Mouse (Mus musculus) heart, adult 2 months (tissue): ENCODE measurements at regions not wholly inside any gene's neighbourhood (a gene's known extent, or its start where the extent isn't known, plus 50 kb on each side); places are given as distances from the start of the nearest gene placed in this dataset.

Experiments used
- DNase-seq, 2 experiments: peaks; one replicate each; pipeline ENCODE4 v3.0.0; 2021
- H3K27ac ChIP-seq: fragments of 200-600 bp; 2 replicates; pipeline ENCODE4 v1.8.1; 2022
- H3K27me3 ChIP-seq: fragments of 200-500 bp; 2 replicates; pipeline ENCODE4 v1.6.1; 2012; ENCODE audit warnings: mild to moderate bottlenecking, low read length, inconsistent platforms, mixed read lengths; ENCODE audit not compliant: control insufficient read depth, insufficient read depth
- H3K36me3 ChIP-seq: fragments of 200-500 bp; 2 replicates; pipeline ENCODE4 v1.6.1; 2012; ENCODE audit warnings: low read length, inconsistent platforms; ENCODE audit not compliant: control insufficient read depth, insufficient read depth
- H3K4me1 ChIP-seq: fragments of 200-500 bp; 2 replicates; pipeline ENCODE4 v1.6.1; 2011; ENCODE audit warnings: low read length; ENCODE audit not compliant: control insufficient read depth, insufficient read depth
- H3K4me3 ChIP-seq: fragments of 200-600 bp; 2 replicates; pipeline ENCODE4 v1.8.1; 2022
- H3K79me2 ChIP-seq: fragments of 200-500 bp; replicated peaks from 2 replicates; pipeline ENCODE4 v1.6.1; 2012; ENCODE audit warnings: mild to moderate bottlenecking, inconsistent platforms, low read length, moderate library complexity, mixed read lengths; ENCODE audit not compliant: control insufficient read depth, insufficient read depth
- H3K9ac ChIP-seq: fragments of 200-500 bp; 2 replicates; pipeline ENCODE4 v1.6.1; 2012; ENCODE audit warnings: low read depth, mild to moderate bottlenecking, control low read depth, inconsistent platforms, low read length, mixed read lengths
- CTCF ChIP-seq: fragments of 200-600 bp; IDR thresholded peaks from 2 replicates; pipeline ENCODE4 v1.8.1; 2022; ENCODE audit warnings: antibody characterized with exemption, mild to moderate bottlenecking, moderate library complexity
- EP300 ChIP-seq: fragments of 200-500 bp; IDR thresholded peaks from 2 replicates; pipeline ENCODE4 v1.6.1; 2011; ENCODE audit warnings: low read depth, low read length, control low read depth; ENCODE audit not compliant: insufficient read depth
- POLR2A ChIP-seq: fragments of 200-500 bp; IDR thresholded peaks from 2 replicates; pipeline ENCODE4 v1.6.1; 2011; ENCODE audit warnings: mild to moderate bottlenecking, low read depth, low read length, control low read depth; ENCODE audit not compliant: insufficient read depth
- WGBS: fragments of 180-500 bp; shearing (Covaris S2); methylation state at CpG from one replicate; pipeline ENCODE4 v1.1.7; 2018; 5-methylcytosine and 5-hydroxymethylcytosine counted together
- intact Hi-C: fragments of 180-260 bp; cut with DNase I; formaldehyde crosslinking; loops from one replicate; pipeline ENCODE4 v1.15.1; 2025

- Histone ChIP-seq H3K27me3 (no peaks in the 10 kb centered on the region), H3K4me1 (peaks cover 21% of the 10 kb centered on the region), H3K4me3 (no peak overlapping the region), H3K79me2 (no peaks in the 10 kb centered on the region), H3K36me3 (peaks cover 3% of the 10 kb centered on the region), H3K9ac (no peak overlapping the region), H3K27ac (peak overlapping the region; percentile 40; the same call in 1 of the 2 replicates)
- intact Hi-C loops, result loop anchor here (5.0 kb wide), 2 partner anchors 57 to 258 kb away; no protein-coding TSS in a partner anchor
- WGBS, result 35% methylated on average over 5 of the region's 5 CpGs
- TF ChIP-seq EP300 (no peak), POLR2A (no peak), CTCF (no peak)
- DNase-seq, result no peak
Observed at GRCm38 (mm10) chr16:92955508-92955907, 129.6 kb upstream of the Runx1 start.

- 89% methylated on average over 4 of the region's 4 CpGs for WGBS
- H3K4me3 ChIP-seq, result no peak overlapping the region
- H3K27me3 ChIP-seq, result no peaks in the 10 kb centered on the region
- no peaks in the 10 kb centered on the region for H3K79me2 ChIP-seq
- peaks cover 3% of the 10 kb centered on the region for H3K36me3 ChIP-seq
- DNase-seq, result no peak
- TF ChIP-seq POLR2A (no peak), EP300 (no peak), CTCF (no peak)
- H3K4me1 ChIP-seq, result peaks cover 21% of the 10 kb centered on the region
- peak overlapping the region; percentile 40 for H3K27ac ChIP-seq
- H3K9ac ChIP-seq, result no peak overlapping the region
- intact Hi-C loops, result loop anchor here (5.0 kb wide), 2 partner anchors 57 to 258 kb away; no protein-coding TSS in a partner anchor
Observed at GRCm38 (mm10) chr16:92955087-92955486, 129.1 kb upstream of the Runx1 start.

- no peak overlapping the region for H3K4me3 ChIP-seq
- H3K79me2 ChIP-seq, result no peaks in the 10 kb centered on the region
- TF ChIP-seq EP300 (no peak), CTCF (no peak), POLR2A (no peak)
- no peaks in the 10 kb centered on the region for H3K27me3 ChIP-seq
- H3K36me3 ChIP-seq, result peaks cover 3% of the 10 kb centered on the region
- WGBS, result 32% methylated on average over 11 of the region's 11 CpGs
- peak; percentile 63 to 68 for DNase-seq
- intact Hi-C loops, result no loop called here
- H3K4me1 ChIP-seq, result peaks cover 21% of the 10 kb centered on the region
- H3K9ac ChIP-seq, result no peak overlapping the region
- peak overlapping the region; percentile 52 for H3K27ac ChIP-seq
Observed at GRCm38 (mm10) chr16:92953936-92954654, 128.1 kb upstream of the Runx1 start.

- intact Hi-C loops, result no loop called here
Observed at GRCm38 (mm10) chr16:92952336-92953097, 126.6 kb upstream of the Runx1 start.

GRCm38 (mm10) chr16:92951516-92951915 is 125.6 kb upstream of the Runx1 start:
- Histone ChIP-seq H3K36me3 (peaks cover 3% of the 10 kb centered on the region), H3K4me1 (peaks cover 22% of the 10 kb centered on the region), H3K79me2 (no peaks in the 10 kb centered on the region), H3K27me3 (no peaks in the 10 kb centered on the region), H3K4me3 (no peak overlapping the region), H3K9ac (no peak overlapping the region), H3K27ac (peak overlapping the region; percentile 52; the same call in 1 of the 2 replicates)
- WGBS, result 45% methylated on average over 6 of the region's 6 CpGs
- DNase-seq, result peak in 1 of 2 experiments; percentile 31
- intact Hi-C loops, result no loop called here
- TF ChIP-seq EP300 (no peak), POLR2A (no peak)

More at GRCm38 (mm10) chr16:92952336-92953097, 126.6 kb upstream of the Runx1 start:
- WGBS, result 29% methylated on average over 7 of the region's 7 CpGs
- H3K4me1 ChIP-seq, result peaks cover 20% of the 10 kb centered on the region
- peaks cover 3% of the 10 kb centered on the region for H3K36me3 ChIP-seq
- peak; percentile 31 to 45 for DNase-seq
- TF ChIP-seq CTCF, result no peak
- no peak for TF ChIP-seq EP300
- no peak for TF ChIP-seq POLR2A
- no peaks in the 10 kb centered on the region for H3K79me2 ChIP-seq
- no peak overlapping the region for H3K4me3 ChIP-seq
- H3K9ac ChIP-seq, result no peak overlapping the region
- no peaks in the 10 kb centered on the region for H3K27me3 ChIP-seq
- peak overlapping the region; percentile 52 for H3K27ac ChIP-seq
